In the genomic region with DNA sequence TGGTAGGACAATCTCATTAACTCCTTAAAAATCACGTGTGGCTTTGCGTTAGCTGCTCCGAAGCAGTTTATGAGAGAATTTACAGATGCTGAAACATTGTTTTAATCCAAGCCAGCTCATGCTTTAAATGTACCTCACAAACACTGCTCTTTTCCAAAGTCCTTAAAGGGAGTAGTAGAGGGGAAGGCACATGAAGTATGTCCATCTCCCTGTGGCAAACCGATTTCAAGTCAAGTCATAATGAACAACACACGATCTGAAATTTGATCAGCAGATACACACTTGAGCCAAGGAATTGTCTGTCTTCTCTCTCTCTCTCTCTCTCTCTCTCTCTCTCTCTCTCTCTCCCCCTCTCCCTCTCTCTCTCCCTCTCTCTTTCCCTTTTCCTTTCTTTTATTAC, we compare ENCODE assay signal across 24 mouse cellular contexts. TPM values are rescaled to one million over a fixed set of nuclear protein-coding genes. Genes with fewer than 3 reads are reported as not detected.
A peak's percentile ranks its signal among the peaks of the same experiment; 100 is the strongest.
DNase-seq lines count a peak whose midpoint lies in the region; ATAC-seq and TF ChIP-seq lines count a peak whose summit lies in the region.
"Had no signal": no experiment of that assay in that cellular context is flagged by ENCODE, and none has a peak within 500 bp of the region (broad histone marks: within the 10 kb centered on the region; RNA-seq: fewer than 3 reads in every experiment).

No protein-coding gene starts in this region.

- no peak for TF ChIP-seq CTCF in midbrain, postnatal 0 days (IDR thresholded peaks at IDR 0.05)

- H3K36me3 ChIP-seq in hindbrain, embryonic 15.5 days = no peaks in the 10 kb centered on the region
- H3K36me3 ChIP-seq in hindbrain, embryonic 13.5 days = peaks cover 3% of the 10 kb centered on the region; the same call in 1 of the 2 replicates
- H3K36me3 ChIP-seq in midbrain, embryonic 11.5 days (ENCODE audit: control insufficient read depth, insufficient read depth, low read length) = no peaks in the 10 kb centered on the region
- H3K36me3 ChIP-seq in midbrain, postnatal 0 days (ENCODE audit: insufficient read depth, low read length) = no peaks in the 10 kb centered on the region
- peaks cover 6% of the 10 kb centered on the region for H3K36me3 ChIP-seq in forebrain, embryonic 14.5 days (ENCODE audit: control insufficient read depth, insufficient read depth, low read length)
- H3K36me3 ChIP-seq in neural tube, embryonic 15.5 days = no peaks in the 10 kb centered on the region
- no peaks in the 10 kb centered on the region for H3K36me3 ChIP-seq in kidney, embryonic 15.5 days
- H3K36me3 ChIP-seq: heart, embryonic 13.5 days had no signal

- no peak overlapping the region for H3K4me3 ChIP-seq in hindbrain, embryonic 15.5 days
- no peak overlapping the region for H3K4me3 ChIP-seq in hindbrain, embryonic 13.5 days
- H3K4me3 ChIP-seq in midbrain, embryonic 11.5 days (ENCODE audit: low read depth, low read length) = no peak overlapping the region
- H3K4me3 ChIP-seq in midbrain, postnatal 0 days (ENCODE audit: low read depth, low read length) = no peak overlapping the region
- no peak overlapping the region for H3K4me3 ChIP-seq in forebrain, embryonic 14.5 days (ENCODE audit: low read depth, low read length)
- no peak overlapping the region for H3K4me3 ChIP-seq in neural tube, embryonic 15.5 days (replicated peaks)
- no peak overlapping the region for H3K4me3 ChIP-seq in kidney, embryonic 15.5 days (replicated peaks)
- H3K4me3 ChIP-seq: heart, embryonic 13.5 days had no signal

- no peaks in the 10 kb centered on the region for H3K27me3 ChIP-seq in hindbrain, embryonic 15.5 days
- no peaks in the 10 kb centered on the region for H3K27me3 ChIP-seq in hindbrain, embryonic 13.5 days
- no peaks in the 10 kb centered on the region for H3K27me3 ChIP-seq in midbrain, embryonic 11.5 days (ENCODE audit: control insufficient read depth, insufficient read depth, low read length)
- no peaks in the 10 kb centered on the region for H3K27me3 ChIP-seq in midbrain, postnatal 0 days (ENCODE audit: insufficient read depth, low read length)
- H3K27me3 ChIP-seq in forebrain, embryonic 14.5 days (replicated peaks; ENCODE audit: control insufficient read depth, insufficient read depth, low read length) = no peaks in the 10 kb centered on the region
- H3K27me3 ChIP-seq in neural tube, embryonic 15.5 days (replicated peaks) = no peaks in the 10 kb centered on the region
- peaks cover 79% of the 10 kb centered on the region for H3K27me3 ChIP-seq in kidney, embryonic 15.5 days
- H3K27me3 ChIP-seq: heart, embryonic 13.5 days had no signal

- peaks cover 91% of the 10 kb centered on the region for H3K4me1 ChIP-seq in hindbrain, embryonic 15.5 days (replicated peaks)
- H3K4me1 ChIP-seq in hindbrain, embryonic 13.5 days (replicated peaks) = peaks cover 93% of the 10 kb centered on the region
- peaks cover 37% of the 10 kb centered on the region for H3K4me1 ChIP-seq in midbrain, embryonic 11.5 days (ENCODE audit: control insufficient read depth, insufficient read depth, low read length)
- H3K4me1 ChIP-seq in midbrain, postnatal 0 days (ENCODE audit: insufficient read depth, low read length) = peaks cover 12% of the 10 kb centered on the region; the same call in 1 of the 2 replicates
- peaks cover 89% of the 10 kb centered on the region for H3K4me1 ChIP-seq in forebrain, embryonic 14.5 days (ENCODE audit: control insufficient read depth, insufficient read depth, low read length)
- peaks cover 78% of the 10 kb centered on the region for H3K4me1 ChIP-seq in neural tube, embryonic 15.5 days
- peaks cover 17% of the 10 kb centered on the region for H3K4me1 ChIP-seq in kidney, embryonic 15.5 days

- H3K9me3 ChIP-seq in hindbrain, embryonic 15.5 days = no peaks in the 10 kb centered on the region
- H3K9me3 ChIP-seq in hindbrain, embryonic 13.5 days = no peaks in the 10 kb centered on the region
- no peaks in the 10 kb centered on the region for H3K9me3 ChIP-seq in midbrain, embryonic 11.5 days (ENCODE audit: control insufficient read depth, low read length)
- H3K9me3 ChIP-seq in midbrain, postnatal 0 days (ENCODE audit: low read length) = no peaks in the 10 kb centered on the region
- H3K9me3 ChIP-seq in forebrain, embryonic 14.5 days (replicated peaks; ENCODE audit: control insufficient read depth, low read length) = no peaks in the 10 kb centered on the region
- no peaks in the 10 kb centered on the region for H3K9me3 ChIP-seq in neural tube, embryonic 15.5 days (replicated peaks)
- no peaks in the 10 kb centered on the region for H3K9me3 ChIP-seq in kidney, embryonic 15.5 days (replicated peaks)
- H3K9me3 ChIP-seq: heart, embryonic 13.5 days had no signal

- H3K27ac ChIP-seq in hindbrain, embryonic 15.5 days (replicated peaks) = no peak overlapping the region; the same call in 1 of the 2 replicates
- no peak overlapping the region for H3K27ac ChIP-seq in hindbrain, embryonic 13.5 days
- H3K27ac ChIP-seq in midbrain, embryonic 11.5 days (ENCODE audit: low read depth, low read length) = no peak overlapping the region
- H3K27ac ChIP-seq in midbrain, postnatal 0 days (ENCODE audit: low read depth, low read length) = no peak overlapping the region
- H3K27ac ChIP-seq in forebrain, embryonic 14.5 days (ENCODE audit: low read depth, low read length) = peak overlapping the region; percentile 94; the same call in 1 of the 2 replicates
- no peak overlapping the region for H3K27ac ChIP-seq in neural tube, embryonic 15.5 days (replicated peaks)
- H3K27ac ChIP-seq in kidney, embryonic 15.5 days = no peak overlapping the region

- DNase-seq in midbrain, embryonic 11.5 days (ENCODE audit: low spot score, missing footprints) = peak; percentile 69
- DNase-seq in midbrain, postnatal 0 days (ENCODE audit: low spot score) = no peak
- DNase-seq in forebrain, embryonic 14.5 days (ENCODE audit: low spot score) = no peak
- DNase-seq in cerebellum, postnatal 10 days = no peak
- DNase-seq: cerebellum, adult 8-10 months; kidney, adult 18-20 months; kidney, postnatal 14 days; lung, postnatal 10 days; thymus, postnatal 36 days had no signal

- WGBS in hindbrain, embryonic 15.5 days = 53% methylated on average over 5 of the region's 5 CpGs
- 67% methylated on average over 5 of the region's 5 CpGs for WGBS in hindbrain, embryonic 13.5 days
- 87% methylated on average over 5 of the region's 5 CpGs for WGBS in midbrain, embryonic 11.5 days
- WGBS in midbrain, postnatal 0 days = 57% methylated on average over 5 of the region's 5 CpGs
- WGBS in forebrain, embryonic 14.5 days = 30% methylated on average over 5 of the region's 5 CpGs
- WGBS in neural tube, embryonic 15.5 days = 45% methylated on average over 5 of the region's 5 CpGs
- 67% methylated on average over 5 of the region's 5 CpGs for WGBS in kidney, embryonic 15.5 days

- no peak overlapping the region for H3K9ac ChIP-seq in hindbrain, embryonic 15.5 days
- no peak overlapping the region for H3K9ac ChIP-seq in hindbrain, embryonic 13.5 days
- no peak overlapping the region for H3K9ac ChIP-seq in midbrain, embryonic 11.5 days (ENCODE audit: low read length)
- H3K9ac ChIP-seq in midbrain, postnatal 0 days (replicated peaks; ENCODE audit: low read length, poor library complexity, severe bottlenecking) = no peak overlapping the region
- H3K9ac ChIP-seq in forebrain, embryonic 14.5 days (ENCODE audit: low read length) = peak overlapping the region; percentile 29; the same call in 1 of the 2 replicates
- H3K9ac ChIP-seq in neural tube, embryonic 15.5 days (replicated peaks) = no peak overlapping the region
- H3K9ac ChIP-seq in kidney, embryonic 15.5 days = no peak overlapping the region
- H3K9ac ChIP-seq: heart, embryonic 13.5 days had no signal

- ATAC-seq in hindbrain, embryonic 15.5 days (ENCODE audit: low FRiP score, low read depth) = no peak
- no peak for ATAC-seq in hindbrain, embryonic 13.5 days (ENCODE audit: low FRiP score)
- no peak for ATAC-seq in midbrain, embryonic 11.5 days (ENCODE audit: low FRiP score)
- ATAC-seq in midbrain, postnatal 0 days (ENCODE audit: low FRiP score) = no peak
- ATAC-seq in forebrain, embryonic 14.5 days = no peak
- ATAC-seq in neural tube, embryonic 15.5 days (ENCODE audit: low FRiP score) = no peak
- ATAC-seq in kidney, embryonic 15.5 days (replicated peaks; ENCODE audit: low FRiP score) = no peak

- H3K4me2 ChIP-seq in hindbrain, embryonic 15.5 days = peak overlapping the region; percentile 48
- H3K4me2 ChIP-seq in hindbrain, embryonic 13.5 days = no peak overlapping the region
- no peak overlapping the region for H3K4me2 ChIP-seq in midbrain, embryonic 11.5 days
- H3K4me2 ChIP-seq in midbrain, postnatal 0 days (ENCODE audit: low read depth, low read length, poor library complexity, severe bottlenecking) = no peak overlapping the region
- H3K4me2 ChIP-seq in forebrain, embryonic 14.5 days (ENCODE audit: low read length) = peak overlapping the region; percentile 49
- H3K4me2 ChIP-seq in neural tube, embryonic 15.5 days = peak overlapping the region; percentile 51
- no peak overlapping the region for H3K4me2 ChIP-seq in kidney, embryonic 15.5 days

RNA-seq across cellular contexts. Expression of a gene that starts 20.2 kb away (rescaled TPM):
- 93.1 and 116 TPM in 2 replicates for polyA plus RNA-seq in hindbrain, embryonic 15.5 days (2015; fragmentation: Nextera tagmentation; extraction: Ambion mirVana)
- polyA plus RNA-seq in hindbrain, embryonic 13.5 days (2015; fragmentation: Nextera tagmentation; extraction: Ambion mirVana) = 116 and 129 TPM in 2 replicates
- polyA plus RNA-seq in midbrain, embryonic 11.5 days (2014; fragmentation: Nextera tagmentation; extraction: Ambion mirVana) = 42.5 and 44.1 TPM in 2 replicates
- 40.9 and 44.6 TPM in 2 replicates for total RNA-seq in midbrain, postnatal 0 days (2014; rRNA removed)
- 80.9 and 85.4 TPM in 2 replicates for polyA plus RNA-seq in midbrain, postnatal 0 days (2015; fragmentation: Nextera tagmentation; extraction: Ambion mirVana)
- 148 and 174 TPM in 2 replicates for polyA plus RNA-seq in forebrain, embryonic 14.5 days (2014; fragmentation: Nextera tagmentation; extraction: Ambion mirVana)
- polyA plus RNA-seq in neural tube, embryonic 15.5 days (2015; fragmentation: Nextera tagmentation; extraction: Ambion mirVana) = 85.1 and 102 TPM in 2 replicates
- 2.9 and 3.6 TPM in 2 replicates for polyA plus RNA-seq in kidney, embryonic 15.5 days (2015; fragmentation: Nextera tagmentation; extraction: Ambion mirVana)
- polyA plus RNA-seq: C2C12 had no signal

RNA-seq across cellular contexts. Expression of a gene that starts 23.2 kb away (rescaled TPM):
- not detected in 2 replicates for polyA plus RNA-seq in hindbrain, embryonic 15.5 days (2015; fragmentation: Nextera tagmentation; extraction: Ambion mirVana)
- 0.23 TPM in 1 of 2 replicates, not detected in the other for polyA plus RNA-seq in hindbrain, embryonic 13.5 days (2015; fragmentation: Nextera tagmentation; extraction: Ambion mirVana)
- polyA plus RNA-seq in midbrain, embryonic 11.5 days (2014; fragmentation: Nextera tagmentation; extraction: Ambion mirVana) = not detected in 2 replicates
- total RNA-seq in midbrain, postnatal 0 days (2014; rRNA removed) = not detected in 2 replicates
- polyA plus RNA-seq in midbrain, postnatal 0 days (2015; fragmentation: Nextera tagmentation; extraction: Ambion mirVana) = 0.38 TPM in 1 of 2 replicates, not detected in the other
- polyA plus RNA-seq in forebrain, embryonic 14.5 days (2014; fragmentation: Nextera tagmentation; extraction: Ambion mirVana) = 0.32 and 0.41 TPM in 2 replicates
- not detected in 2 replicates for polyA plus RNA-seq in neural tube, embryonic 15.5 days (2015; fragmentation: Nextera tagmentation; extraction: Ambion mirVana)
- not detected in 2 replicates for polyA plus RNA-seq in kidney, embryonic 15.5 days (2015; fragmentation: Nextera tagmentation; extraction: Ambion mirVana)
- total RNA-seq: adrenal gland, adult 18-20 months; adrenal gland, postnatal 4 days; gastrocnemius, adult 18-20 months; granulocyte monocyte progenitor cell, adult 5-6 weeks; heart, postnatal 25 days; megakaryocyte progenitor cell, adult 5-6 weeks had no signal
- polyA plus RNA-seq: C2C12; heart, embryonic 13.5 days; limb, embryonic 11.5 days; liver, embryonic 16.5 days; midbrain, embryonic 14.5 days had no signal

Comparison
In these comparisons a context has a peak if more than half of its experiments do, and no peak if none do; other contexts are left out.
1. H3K4me2 ChIP-seq: peak in hindbrain, embryonic 15.5 days (single experiment), forebrain, embryonic 14.5 days (single experiment) and neural tube, embryonic 15.5 days (single experiment); none in hindbrain, embryonic 13.5 days (single experiment), midbrain, embryonic 11.5 days (single experiment), midbrain, postnatal 0 days (single experiment) and kidney, embryonic 15.5 days (single experiment).